Mouse (Mus musculus) layer of hippocampus, adult 6 months (tissue): ENCODE measurements around the gene Mgat4c. TPM values are rescaled to one million over a fixed set of nuclear protein-coding genes. Genes with fewer than 3 reads are reported as not detected.
A peak's percentile ranks its signal among the peaks of the same experiment; 100 is the strongest.

Source experiments
- long read RNA-seq, 2 experiments: library from polyadenylated mRNA; unstranded; transcript quantifications; one replicate each; pipeline ENCODE4 v2.0.0; 2019 to 2020
- microRNA-seq: library from miRNA; unstranded; fragments of <30 nt; microRNA quantifications from one replicate; pipeline ENCODE4 v1.2.0, GENCODE M21; 2020
- polyA plus RNA-seq: library from polyadenylated mRNA; unstranded; fragments of <200 nt; fragmentation: Nextera tagmentation; gene quantifications from 2 replicates; pipeline ENCODE4 v1.2.3, GENCODE M21; 2021

Gene Mgat4c
- polyA plus RNA-seq, result 12.9 and 13.6 TPM in 2 replicates
- long read RNA-seq, experiment 1, partial matches to known transcripts, result 0 of 7 reads
- long read RNA-seq, experiment 1, other reads (novel, unspliced or antisense), result 3 of 7 reads
- long read RNA-seq, experiment 2, partial matches to known transcripts, result 9 of 25 reads
- long read RNA-seq, experiment 2, other reads (novel, unspliced or antisense), result 13 of 25 reads

GRCm38 (mm10) chr10:101681437-101681912 is at the start of gene Mgat4c:
TSS of gene Mgat4c (plus strand) at chr10:101681487.

Small RNA genes within 50 kb of the gene (microRNA-seq; reads per million reads assigned to microRNA genes)
- gene Mir3059, result 209 reads per million, percentile 65 among the genes with 10 or more reads in this experiment
